Mouse (Mus musculus) embryonic facial prominence, embryonic 14.5 days (tissue): ENCODE results near the gene Hbs1l. TPM values are rescaled to one million over a fixed set of nuclear protein-coding genes. Genes with fewer than 3 reads are reported as not detected.
A peak's percentile ranks its signal among the peaks of the same experiment; 100 is the strongest.

Source experiments
- ATAC-seq: fragments of 200-750 bp; cut with Nextera tagmentation; 2 replicates; pipeline ENCODE4 v1.8.0; 2017; ENCODE audit warnings: low read depth, moderate number of reproducible peaks, moderate TSS enrichment
- DNase-seq: peaks from one replicate; pipeline ENCODE4 v3.0.0-alpha.2; 2015; ENCODE audit warnings: low spot score
- H3K27ac ChIP-seq: fragments of 300-500 bp; sonication (generic); replicated peaks from 2 replicates; pipeline ENCODE4 v1.5.1; 2014; ENCODE audit warnings: low read depth, mild to moderate bottlenecking, low read length, moderate library complexity
- H3K27me3 ChIP-seq: fragments of 300-500 bp; sonication (generic); replicated peaks from 2 replicates; pipeline ENCODE4 v1.6.1; 2014; ENCODE audit warnings: low read length; ENCODE audit not compliant: control insufficient read depth, insufficient read depth
- H3K36me3 ChIP-seq: fragments of 300-500 bp; sonication (generic); 2 replicates; pipeline ENCODE4 v1.6.1; 2014; ENCODE audit warnings: low read length, mixed read lengths; ENCODE audit not compliant: control insufficient read depth, insufficient read depth
- H3K4me1 ChIP-seq: fragments of 300-500 bp; sonication (generic); 2 replicates; pipeline ENCODE4 v1.6.1; 2014; ENCODE audit warnings: antibody characterized with exemption, low read length; ENCODE audit not compliant: control insufficient read depth, insufficient read depth
- H3K4me2 ChIP-seq: fragments of 300-500 bp; sonication (generic); 2 replicates; pipeline ENCODE4 v1.6.1; 2014; ENCODE audit warnings: low read depth, mild to moderate bottlenecking, low read length, moderate library complexity, mixed read lengths
- H3K4me3 ChIP-seq: fragments of 300-500 bp; sonication (generic); 2 replicates; pipeline ENCODE4 v1.5.1; 2014; ENCODE audit warnings: low read depth, mild to moderate bottlenecking, low read length
- H3K9ac ChIP-seq: fragments of 300-500 bp; sonication (generic); 2 replicates; pipeline ENCODE4 v1.6.1; 2014; ENCODE audit warnings: low read depth, mild to moderate bottlenecking, low read length, moderate library complexity, mixed read lengths
- H3K9me3 ChIP-seq: fragments of 300-500 bp; sonication (generic); 2 replicates; pipeline ENCODE4 v1.6.1; 2016; ENCODE audit warnings: low read length; ENCODE audit not compliant: control insufficient read depth
- WGBS: fragments of 180-500 bp; shearing (Covaris S2); extraction: QIAGEN DNeasy Blood & Tissue Kit; methylation state at CpG from one replicate; pipeline ENCODE4 v1.1.7; 2014; 5-methylcytosine and 5-hydroxymethylcytosine counted together
- polyA plus RNA-seq: library from polyadenylated mRNA; unstranded; fragments of >200 nt; fragmentation: Nextera tagmentation; extraction: Ambion mirVana; gene quantifications from 2 replicates; pipeline ENCODE4 v1.2.1, GENCODE M21; 2014

Gene Hbs1l
- polyA plus RNA-seq, 1 experiment from 2014 or later = 85.4 TPM

DNA sequence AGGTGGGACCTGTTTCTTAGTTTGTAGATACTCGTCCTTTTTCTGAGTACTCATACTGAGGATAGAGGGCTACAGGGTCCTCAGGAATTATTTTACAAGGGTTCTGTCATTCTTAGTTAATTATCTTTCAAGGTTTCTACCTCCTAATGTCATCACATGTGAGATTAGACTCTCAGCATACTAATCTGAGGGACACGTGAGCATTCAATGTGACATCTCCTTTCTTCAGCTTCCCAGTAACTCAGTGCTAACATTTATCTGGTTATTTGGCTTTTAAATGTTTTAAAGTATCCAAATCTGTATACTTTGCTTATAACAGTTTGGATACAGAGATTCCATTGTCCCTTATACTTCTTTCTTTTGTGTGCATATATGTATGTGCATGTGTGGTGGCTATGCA is 28.3 kb upstream of the Hbs1l start:
- H3K4me3 ChIP-seq = no peak overlapping the region
- no peaks in the 10 kb centered on the region for H3K36me3 ChIP-seq
- no peaks in the 10 kb centered on the region for H3K27me3 ChIP-seq
- no peak overlapping the region for H3K4me2 ChIP-seq
- no peak overlapping the region for H3K27ac ChIP-seq
- H3K4me1 ChIP-seq = no peaks in the 10 kb centered on the region
- ATAC-seq (no peak), DNase-seq (no peak)
- H3K9ac ChIP-seq = no peak overlapping the region
- no peaks in the 10 kb centered on the region for H3K9me3 ChIP-seq
- 80% methylated on average over 2 of the region's 2 CpGs for WGBS

DNA sequence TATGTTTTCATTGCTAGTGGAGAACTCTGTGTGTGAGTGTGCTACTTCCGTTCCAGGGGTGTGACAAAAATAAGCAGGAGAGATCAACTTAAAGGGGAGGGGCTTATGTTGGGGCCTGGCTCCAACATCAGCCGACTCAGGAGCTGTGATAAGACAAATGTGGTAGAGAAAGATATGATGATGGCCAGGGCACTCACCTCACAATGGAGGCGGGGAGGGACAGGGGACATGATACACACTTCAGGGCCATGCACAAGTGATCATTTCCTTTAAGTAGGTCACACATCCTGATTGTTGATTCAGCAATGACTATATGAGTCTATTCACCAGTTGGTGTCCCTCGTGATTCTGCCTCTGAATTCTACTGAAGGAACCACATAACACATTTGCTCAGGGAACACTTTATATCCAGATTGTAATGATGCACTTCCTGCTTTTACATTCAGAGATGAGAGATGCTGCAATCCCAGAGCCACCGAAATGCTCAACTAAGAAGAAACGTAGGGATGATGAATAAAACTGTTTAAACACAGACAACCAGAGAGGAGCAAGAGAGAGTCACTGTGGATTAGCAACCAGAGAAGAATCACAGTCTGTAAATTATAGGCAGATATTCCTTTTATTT is 26.9 kb upstream of the Hbs1l start:
- H3K27me3 ChIP-seq = no peaks in the 10 kb centered on the region
- no peak overlapping the region for H3K4me3 ChIP-seq
- H3K4me2 ChIP-seq = no peak overlapping the region
- no peak overlapping the region for H3K27ac ChIP-seq
- H3K9ac ChIP-seq = no peak overlapping the region
- DNase-seq (no peak), ATAC-seq (no peak)
- H3K36me3 ChIP-seq = no peaks in the 10 kb centered on the region
- WGBS = 74% methylated on average over 6 of the region's 6 CpGs
- H3K4me1 ChIP-seq = no peaks in the 10 kb centered on the region
- H3K9me3 ChIP-seq = no peaks in the 10 kb centered on the region

DNA sequence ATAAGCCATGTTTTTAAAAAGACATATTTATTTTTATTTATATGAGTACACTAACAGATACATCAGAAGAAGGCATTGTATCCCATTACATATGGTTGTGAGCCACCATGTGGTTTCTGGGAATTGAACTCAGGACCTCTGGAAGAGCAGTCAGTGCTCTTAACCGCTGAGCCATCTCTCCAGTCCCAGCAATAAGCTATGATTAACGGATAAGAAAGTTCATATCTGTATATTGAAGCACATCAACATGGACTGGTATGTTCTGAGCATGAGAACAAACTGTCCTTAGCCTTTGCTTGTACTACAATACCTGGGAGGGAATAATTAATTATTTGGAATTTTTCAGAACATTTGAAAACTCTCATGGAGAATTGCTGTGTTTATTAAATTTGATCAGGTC is 25.9 kb upstream of the Hbs1l start:
- H3K4me2 ChIP-seq = no peak overlapping the region
- WGBS = 90% methylated on average over 2 of the region's 2 CpGs
- H3K9me3 ChIP-seq = no peaks in the 10 kb centered on the region
- no peak for DNase-seq
- H3K36me3 ChIP-seq = no peaks in the 10 kb centered on the region
- no peak overlapping the region for H3K4me3 ChIP-seq
- no peak overlapping the region for H3K9ac ChIP-seq
- ATAC-seq = no peak
- no peaks in the 10 kb centered on the region for H3K4me1 ChIP-seq
- no peak overlapping the region for H3K27ac ChIP-seq
- no peaks in the 10 kb centered on the region for H3K27me3 ChIP-seq

DNA sequence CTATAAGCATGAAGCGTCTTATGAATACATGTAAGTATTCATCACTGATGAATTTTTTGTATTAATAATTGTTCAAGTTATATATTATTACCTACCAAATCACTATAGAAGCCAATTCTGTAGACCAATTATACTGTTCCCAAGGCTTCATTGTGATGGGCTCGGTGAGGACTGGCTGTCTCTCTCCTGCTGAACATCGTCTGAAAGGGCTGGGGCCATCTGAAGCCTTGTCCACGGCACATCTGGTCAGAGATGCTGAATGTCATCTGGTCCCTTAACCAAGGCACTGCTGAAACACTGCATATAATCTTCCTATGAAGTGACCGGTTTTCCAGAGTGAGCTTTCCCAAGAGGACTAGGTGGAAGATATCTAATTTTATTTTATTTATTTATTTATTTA is 24.9 kb upstream of the Hbs1l start:
- no peaks in the 10 kb centered on the region for H3K4me1 ChIP-seq
- no peak overlapping the region for H3K9ac ChIP-seq
- DNase-seq (no peak), ATAC-seq (no peak)
- H3K27me3 ChIP-seq = no peaks in the 10 kb centered on the region
- WGBS = 84% methylated on average over 5 of the region's 5 CpGs
- no peak overlapping the region for H3K4me3 ChIP-seq
- no peaks in the 10 kb centered on the region for H3K9me3 ChIP-seq
- H3K27ac ChIP-seq = no peak overlapping the region
- no peak overlapping the region for H3K4me2 ChIP-seq
- H3K36me3 ChIP-seq = no peaks in the 10 kb centered on the region

DNA sequence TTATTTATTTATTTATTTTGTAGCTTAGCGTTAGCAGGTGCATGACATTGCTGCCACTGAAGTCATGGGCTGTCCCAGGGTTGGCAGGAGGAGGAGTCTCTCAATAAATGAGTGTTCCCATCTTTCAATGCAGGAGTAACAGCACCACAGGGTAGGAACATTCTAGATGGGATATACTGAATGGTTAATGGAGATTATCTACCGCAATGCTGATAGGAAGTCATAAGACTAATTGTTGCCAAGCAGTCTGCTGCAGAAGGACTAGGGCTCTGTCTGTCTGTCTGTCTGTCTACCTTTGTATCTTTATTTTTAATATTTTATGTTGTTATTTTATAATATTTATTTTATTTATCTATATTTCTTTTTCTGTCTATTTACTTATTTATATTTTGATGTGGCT is 24.5 kb upstream of the Hbs1l start:
- Histone ChIP-seq H3K27me3 (no peaks in the 10 kb centered on the region), H3K4me1 (no peaks in the 10 kb centered on the region), H3K4me2 (no peak overlapping the region), H3K9ac (no peak overlapping the region), H3K9me3 (no peaks in the 10 kb centered on the region), H3K36me3 (no peaks in the 10 kb centered on the region), H3K4me3 (no peak overlapping the region), H3K27ac (no peak overlapping the region)
- WGBS = 86% methylated on average over 2 of the region's 2 CpGs
- DNase-seq (no peak), ATAC-seq (no peak)

DNA sequence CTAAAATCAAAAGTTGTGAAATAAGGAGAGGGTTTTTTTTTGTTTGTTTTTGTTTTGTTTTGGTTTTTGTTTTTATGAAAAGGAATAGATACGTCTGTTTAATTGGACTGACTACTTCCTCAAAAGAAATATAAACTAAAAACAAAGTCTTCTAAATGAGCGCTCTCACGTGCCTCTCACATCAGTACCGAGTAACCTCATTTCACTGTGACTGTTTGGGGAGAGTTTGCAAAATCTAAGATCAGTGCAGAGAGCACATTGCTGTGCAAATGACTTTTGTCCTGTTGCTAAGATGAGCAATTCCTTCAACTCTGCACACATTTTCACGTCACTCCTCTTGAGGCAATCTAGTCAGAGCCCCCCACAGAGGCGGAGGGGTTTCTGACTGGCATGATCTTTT is 24.0 kb upstream of the Hbs1l start:
- Histone ChIP-seq H3K4me1 (no peaks in the 10 kb centered on the region), H3K27ac (no peak overlapping the region), H3K4me3 (no peak overlapping the region), H3K4me2 (no peak overlapping the region), H3K9ac (no peak overlapping the region), H3K27me3 (no peaks in the 10 kb centered on the region), H3K36me3 (no peaks in the 10 kb centered on the region), H3K9me3 (no peaks in the 10 kb centered on the region)
- ATAC-seq (no peak), DNase-seq (no peak)
- WGBS = 60% methylated on average over 6 of the region's 6 CpGs

DNA sequence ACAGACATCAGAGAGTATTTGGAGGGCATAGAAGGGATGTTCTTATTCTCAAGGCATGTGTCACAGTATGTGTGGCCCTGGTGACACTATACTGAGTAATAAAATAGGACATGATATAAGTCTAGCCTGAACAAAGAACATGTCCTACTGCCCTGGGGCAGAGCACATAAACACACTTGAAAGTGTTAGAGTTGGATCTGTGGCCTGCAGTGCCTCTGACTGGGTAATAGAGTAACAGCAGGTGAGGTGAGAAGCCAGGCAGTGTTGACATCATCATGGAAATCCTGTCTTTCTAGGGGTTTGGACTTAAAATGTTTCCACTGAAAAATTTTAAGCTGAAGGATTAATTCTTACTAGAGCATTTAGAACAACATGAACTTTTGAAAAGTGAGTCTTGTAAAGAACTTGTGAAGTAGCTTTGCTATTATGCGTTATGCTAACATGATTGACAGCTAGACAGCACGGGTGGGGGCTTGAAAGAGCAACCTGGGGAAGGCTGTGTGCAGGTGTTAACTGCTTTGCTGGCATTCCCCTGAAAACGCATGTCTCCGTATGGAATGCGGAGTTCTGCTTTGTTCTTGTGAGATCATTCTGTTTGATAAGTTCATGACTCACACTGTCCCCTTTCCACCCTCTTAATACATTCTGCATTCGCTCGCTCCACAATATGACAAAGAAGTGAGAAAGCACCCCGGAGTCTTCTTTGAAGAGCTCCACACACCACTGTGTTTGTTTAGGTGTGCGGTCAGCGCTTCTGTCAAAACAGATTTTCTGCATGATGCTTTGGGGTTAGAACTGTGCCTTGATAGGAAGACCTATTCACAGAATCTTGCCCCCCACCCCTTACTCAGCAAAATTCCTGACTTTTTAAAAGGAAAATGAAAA is 8.3 kb upstream of the Hbs1l start:
- peak; percentile 54 for DNase-seq
- H3K4me2 ChIP-seq = no peak overlapping the region

DNA sequence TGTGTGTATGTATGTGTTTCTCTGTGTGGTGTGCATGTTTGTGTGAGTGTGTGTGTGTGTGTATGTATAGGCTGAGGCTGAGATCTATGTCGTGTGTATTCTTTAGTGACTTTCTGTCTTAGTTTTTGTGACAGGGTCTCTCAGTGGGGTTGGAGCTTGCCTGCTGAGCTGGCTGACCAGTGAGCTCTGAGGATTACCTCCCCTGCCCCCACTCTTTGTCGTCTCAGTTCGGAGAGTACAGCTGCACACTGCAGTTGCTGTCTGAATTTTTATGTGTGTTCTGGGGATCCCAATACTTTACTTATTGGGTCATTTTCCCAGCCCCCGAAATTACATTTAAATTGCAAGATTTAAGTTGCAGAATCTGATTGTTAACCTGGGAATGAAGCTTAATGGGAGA is 4.6 kb upstream of the Hbs1l start:
- Histone ChIP-seq H3K9ac (no peak overlapping the region), H3K27me3 (no peaks in the 10 kb centered on the region), H3K4me1 (no peaks in the 10 kb centered on the region), H3K4me3 (no peak overlapping the region), H3K4me2 (no peak overlapping the region), H3K27ac (no peak overlapping the region), H3K9me3 (no peaks in the 10 kb centered on the region), H3K36me3 (no peaks in the 10 kb centered on the region)
- DNase-seq (no peak), ATAC-seq (no peak)
- 38% methylated on average over 4 of the region's 4 CpGs for WGBS

More for the DNA sequence above, 8.3 kb upstream of the Hbs1l start:
- ATAC-seq = peak; percentile 68; the same call in 1 of the 2 replicates
- WGBS = 60% methylated on average over 10 of the region's 10 CpGs
- no peaks in the 10 kb centered on the region for H3K9me3 ChIP-seq
- no peaks in the 10 kb centered on the region for H3K4me1 ChIP-seq
- no peak overlapping the region for H3K27ac ChIP-seq
- no peak overlapping the region for H3K4me3 ChIP-seq
- no peak overlapping the region for H3K9ac ChIP-seq
- H3K27me3 ChIP-seq = no peaks in the 10 kb centered on the region
- no peaks in the 10 kb centered on the region for H3K36me3 ChIP-seq

DNA sequence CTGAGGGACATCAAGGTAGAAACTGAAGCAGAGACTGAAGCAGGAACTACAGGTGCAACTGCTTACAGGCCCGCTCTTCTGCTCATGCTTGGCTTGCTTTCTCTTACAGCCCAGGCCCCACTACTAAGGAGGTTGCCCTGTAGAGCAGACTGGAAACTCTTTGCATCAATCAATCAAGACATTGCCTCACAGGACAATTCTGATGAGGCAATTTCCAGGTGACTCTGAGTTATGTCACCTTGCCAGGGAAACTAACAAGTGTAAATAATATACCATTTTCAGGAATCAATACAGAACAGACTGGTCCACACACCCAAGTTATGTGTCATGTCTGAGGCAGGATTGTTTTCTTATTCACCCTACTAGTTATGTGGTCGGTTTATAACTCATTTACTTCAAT is 1.6 kb upstream of the Hbs1l start:
- peaks cover 12% of the 10 kb centered on the region for H3K4me1 ChIP-seq
- no peaks in the 10 kb centered on the region for H3K9me3 ChIP-seq
- ATAC-seq (no peak), DNase-seq (no peak)
- H3K27me3 ChIP-seq = no peaks in the 10 kb centered on the region
- H3K4me3 ChIP-seq = no peak overlapping the region
- 0 out of 2 replicates have a peak, but pooled peaks cover 3% of the 10 kb centered on the region for H3K36me3 ChIP-seq
- no peak overlapping the region for H3K27ac ChIP-seq
- 91% methylated on average over 2 of the region's 2 CpGs for WGBS
- H3K9ac ChIP-seq = no peak overlapping the region
- no peak overlapping the region for H3K4me2 ChIP-seq
